Mouse (Mus musculus) thymus, adult 18-20 months (tissue): ENCODE measurements around the gene Nradd.
A peak's percentile ranks its signal among the peaks of the same experiment; 100 is the strongest.

Experiments
- DNase-seq, 2 experiments: peaks; one replicate each; pipeline ENCODE4 v3.0.0; 2022; ENCODE audit warnings: mixed read lengths in 2 of 2

Gene Nradd

GRCm38 (mm10) chr9:110651931-110652722, 27.9 kb upstream of the Nradd start:
- DNase-seq: peak; percentile 52 to 62

DNA sequence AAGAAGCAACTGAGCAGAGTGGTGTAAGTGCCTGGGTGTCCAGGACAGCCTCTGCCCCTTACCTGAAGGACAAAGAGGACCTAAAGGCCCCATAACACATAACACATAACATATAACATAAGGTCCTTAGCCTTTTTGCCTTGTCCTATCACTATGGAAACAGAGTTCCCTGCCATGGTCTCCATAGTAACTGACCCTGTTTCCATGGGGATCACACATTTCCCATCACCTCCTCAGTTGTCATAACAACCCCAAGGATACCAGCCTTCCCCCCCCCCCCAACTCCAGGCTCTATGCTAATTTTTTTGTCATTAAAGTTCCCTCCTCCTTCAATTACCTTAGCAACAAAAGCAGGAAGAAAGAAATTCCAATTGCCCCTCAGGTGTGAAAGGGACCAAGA, 25.5 kb upstream of the Nradd start:
- no peak for DNase-seq

DNA sequence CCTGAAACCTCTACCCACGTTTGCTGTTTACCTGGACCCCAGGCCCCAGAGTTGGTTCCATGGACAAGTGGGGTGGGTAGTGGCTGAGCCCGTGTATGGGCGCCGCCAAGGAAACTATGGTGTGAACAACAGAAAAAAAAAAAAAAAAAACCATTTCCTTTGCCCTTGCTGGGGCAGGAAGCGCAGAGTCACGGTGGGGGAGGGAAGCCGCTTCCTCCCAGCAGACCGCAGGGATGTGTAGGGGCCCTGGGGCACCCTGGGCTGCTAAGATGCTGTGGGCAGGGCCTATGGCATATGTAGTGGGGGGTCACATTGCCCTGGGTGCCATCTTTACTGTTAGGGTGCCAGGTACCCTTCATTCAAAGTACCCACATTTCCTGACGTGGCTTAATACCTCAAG, 21.0 kb upstream of the Nradd start:
- DNase-seq: peak; percentile 82 to 87

DNA sequence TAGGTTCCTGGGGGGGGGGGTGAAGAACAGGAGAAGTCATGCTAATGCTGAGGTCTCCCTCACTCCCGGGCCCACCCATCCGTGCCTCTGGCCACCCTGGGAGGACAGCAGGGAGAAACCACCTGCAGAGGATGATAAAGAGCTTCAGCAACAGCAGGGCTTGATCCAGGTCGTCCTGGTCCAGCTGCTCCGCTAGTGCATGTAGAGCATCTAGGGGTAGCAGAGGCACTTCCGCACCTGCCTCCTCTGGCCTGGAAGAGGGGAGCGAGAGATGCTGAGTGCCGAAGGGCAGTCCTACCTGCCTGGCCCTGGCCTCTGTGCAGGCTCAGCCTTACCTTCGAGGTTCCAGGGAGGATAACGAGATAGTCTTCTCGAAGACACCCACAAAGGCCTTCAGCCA, 20.0 kb upstream of the Nradd start:
- DNase-seq: no peak

DNA sequence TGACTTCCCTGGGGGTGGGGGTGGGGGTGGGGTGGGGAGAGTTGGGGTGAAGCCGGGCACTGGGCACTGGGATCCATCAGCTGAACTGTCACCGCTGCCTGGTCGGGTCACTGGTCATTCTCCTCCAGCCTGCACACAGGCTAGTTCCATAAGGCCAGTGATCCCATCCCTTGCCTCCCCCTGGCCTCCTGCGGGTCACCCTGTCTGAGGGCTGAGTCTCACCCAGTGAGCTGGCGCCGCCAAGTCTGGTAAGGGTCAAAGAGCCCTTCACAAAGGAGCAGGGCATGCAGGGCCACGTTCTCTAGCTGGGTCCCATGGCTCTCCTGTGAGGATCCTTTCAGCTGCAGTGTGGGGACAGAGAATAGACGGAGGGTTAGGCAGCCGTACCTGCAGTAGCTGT, 19.5 kb upstream of the Nradd start:
- no peak for DNase-seq

DNA sequence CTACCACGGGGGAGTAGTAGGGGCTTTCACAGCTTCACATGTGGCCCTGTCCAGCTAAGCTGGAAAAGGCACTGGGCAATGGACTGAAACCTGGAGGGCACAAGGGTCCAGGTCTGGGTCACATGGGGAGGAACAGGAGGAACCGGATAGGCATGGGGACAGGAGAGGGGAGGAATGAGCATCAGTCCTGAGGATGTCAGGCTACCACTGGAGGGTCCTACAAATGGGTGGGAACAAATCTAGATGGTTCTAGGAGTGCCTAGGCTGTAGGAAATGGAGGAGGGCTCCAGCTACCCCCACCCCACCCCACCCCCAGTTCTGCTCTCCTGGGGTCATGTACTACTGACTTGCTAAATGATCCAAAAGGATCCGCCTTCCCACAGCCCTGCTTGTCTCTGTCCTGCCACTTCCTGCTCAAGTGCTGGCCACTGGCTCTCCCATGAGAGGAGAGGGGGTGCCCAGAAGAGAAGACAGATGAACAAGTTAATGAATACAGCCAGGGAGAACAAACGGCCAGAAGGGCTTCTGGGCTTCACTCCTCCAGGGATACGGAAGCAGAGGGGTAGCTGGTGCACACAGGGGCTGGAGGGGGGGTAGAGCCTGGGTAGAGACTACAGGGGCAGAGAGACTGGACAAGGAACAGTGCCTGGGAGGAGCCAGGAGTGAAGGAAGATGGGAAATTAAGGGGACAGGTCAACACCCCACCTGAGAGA, 18.7 kb upstream of the Nradd start:
- no peak for DNase-seq

GRCm38 (mm10) chr9:110641006-110641405, 16.8 kb upstream of the Nradd start:
- DNase-seq: no peak

DNA sequence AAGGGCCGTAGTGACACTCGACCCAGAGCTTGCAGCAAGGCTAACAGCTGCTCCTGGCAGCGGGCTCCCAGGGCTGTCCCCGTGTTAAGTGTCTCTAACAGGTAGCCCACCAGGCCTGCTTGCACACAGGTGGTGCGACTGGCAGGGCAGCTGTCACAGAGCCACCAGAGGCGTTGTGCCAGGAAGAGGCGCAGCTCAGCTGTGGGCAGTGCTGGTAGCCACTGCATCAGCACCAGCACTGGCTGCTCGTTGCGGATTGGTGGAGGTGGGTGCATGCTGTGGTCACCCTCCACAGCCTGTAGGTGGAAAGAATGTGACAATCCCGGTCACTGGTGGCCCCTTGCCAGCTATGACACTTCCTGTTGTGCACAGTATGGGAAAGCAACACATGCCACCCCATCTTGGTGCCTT, 14.4 kb upstream of the Nradd start:
- DNase-seq: no peak

- peak; percentile 72 to 74 for DNase-seq
Measured at GRCm38 (mm10) chr9:110635225-110635624, 11.0 kb upstream of the Nradd start.

DNA sequence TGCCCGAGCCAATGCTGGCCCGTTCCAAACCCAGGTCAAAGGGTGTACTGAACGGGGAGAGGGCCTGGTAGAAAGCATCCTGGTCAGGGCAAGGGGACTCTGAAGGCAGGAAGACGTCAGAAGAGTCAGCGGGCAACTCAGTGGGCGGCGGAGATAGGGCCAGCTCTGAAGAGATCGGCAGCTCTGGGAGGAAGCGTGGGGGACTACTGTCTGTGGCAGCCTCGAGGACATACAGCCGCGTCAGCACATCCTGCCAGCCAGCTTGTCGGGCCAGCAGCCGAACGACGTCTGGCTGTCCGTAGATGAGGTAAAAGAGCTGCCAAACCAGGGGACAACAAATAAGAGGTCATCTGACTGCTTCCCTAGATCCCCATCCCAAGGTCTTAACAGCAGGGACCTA, 9.6 kb upstream of the Nradd start:
- no peak for DNase-seq

DNA sequence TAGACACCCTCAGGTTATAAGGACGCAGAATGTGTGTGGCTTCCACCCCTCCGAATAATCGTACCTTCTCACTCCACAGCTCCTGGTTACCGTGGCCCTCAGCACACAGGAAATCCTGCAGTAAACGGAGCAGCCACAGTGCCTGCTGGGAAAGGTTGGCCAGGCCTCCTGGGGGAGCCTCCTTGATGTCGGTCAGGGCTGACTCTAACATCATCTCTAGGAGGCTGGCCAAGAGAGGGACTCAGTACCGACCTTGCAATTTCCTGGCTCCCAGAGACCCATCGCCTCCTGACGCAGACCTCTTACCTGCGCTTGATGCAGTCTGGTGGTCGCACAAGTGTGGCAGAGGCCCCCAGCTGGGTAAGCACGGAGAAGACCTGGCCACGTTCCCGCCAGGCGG, 8.4 kb upstream of the Nradd start:
- no peak for DNase-seq

DNA sequence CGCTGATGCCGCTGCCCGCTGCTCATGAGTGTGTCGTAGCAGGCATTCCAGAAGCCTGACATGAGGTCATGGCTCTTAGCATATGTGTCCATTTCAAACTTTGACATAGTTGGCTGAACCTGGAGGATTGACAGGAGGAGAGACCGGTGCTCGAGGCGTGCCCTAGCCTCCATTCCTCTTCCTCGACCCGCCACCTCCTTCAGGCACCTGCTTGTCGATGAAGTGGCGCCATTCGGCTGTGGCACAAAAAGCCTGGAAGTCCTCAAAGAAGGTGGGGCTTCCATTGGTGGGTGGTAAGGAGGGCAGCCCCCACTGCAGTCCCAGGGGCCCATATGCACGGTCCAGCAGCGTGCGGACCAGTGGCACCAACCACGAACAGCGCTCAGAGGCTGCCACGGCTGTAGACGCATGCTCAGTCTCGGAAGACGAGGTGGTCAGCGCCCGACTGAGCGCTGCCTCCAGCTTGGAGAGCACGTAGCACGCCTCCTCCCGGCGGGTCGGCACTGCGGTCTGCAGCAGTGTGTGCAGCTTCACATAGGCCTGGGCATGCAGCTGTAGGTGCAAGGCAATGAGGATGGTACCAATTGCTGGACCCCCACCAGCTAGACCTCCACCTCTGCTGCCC, 7.5 kb upstream of the Nradd start:
- no peak for DNase-seq

GRCm38 (mm10) chr9:110631191-110631590, 6.9 kb upstream of the Nradd start:
- no peak for DNase-seq

DNA sequence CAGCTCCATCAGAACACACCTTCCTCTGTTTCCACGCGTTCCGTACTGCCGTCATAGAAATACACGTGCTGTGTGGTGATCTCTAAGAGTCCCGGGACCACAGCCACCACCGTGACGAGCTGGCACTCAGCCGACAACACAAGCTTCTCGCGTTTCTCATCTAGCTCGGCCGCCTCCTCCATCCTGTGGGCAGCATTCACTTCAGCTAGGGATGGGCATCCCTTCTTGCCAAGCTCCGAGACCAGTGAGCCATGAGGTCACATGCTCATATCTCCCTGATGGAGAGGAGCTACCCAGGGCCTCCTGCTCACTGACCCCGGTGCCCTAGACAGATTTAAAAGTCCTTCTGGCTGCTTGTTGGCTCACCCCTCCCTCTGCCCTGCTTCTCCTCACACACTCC, 5.9 kb upstream of the Nradd start:
- DNase-seq: no peak

- no peak for DNase-seq
Measured at GRCm38 (mm10) chr9:110625350-110625908, 1.2 kb upstream of the Nradd start.

DNA sequence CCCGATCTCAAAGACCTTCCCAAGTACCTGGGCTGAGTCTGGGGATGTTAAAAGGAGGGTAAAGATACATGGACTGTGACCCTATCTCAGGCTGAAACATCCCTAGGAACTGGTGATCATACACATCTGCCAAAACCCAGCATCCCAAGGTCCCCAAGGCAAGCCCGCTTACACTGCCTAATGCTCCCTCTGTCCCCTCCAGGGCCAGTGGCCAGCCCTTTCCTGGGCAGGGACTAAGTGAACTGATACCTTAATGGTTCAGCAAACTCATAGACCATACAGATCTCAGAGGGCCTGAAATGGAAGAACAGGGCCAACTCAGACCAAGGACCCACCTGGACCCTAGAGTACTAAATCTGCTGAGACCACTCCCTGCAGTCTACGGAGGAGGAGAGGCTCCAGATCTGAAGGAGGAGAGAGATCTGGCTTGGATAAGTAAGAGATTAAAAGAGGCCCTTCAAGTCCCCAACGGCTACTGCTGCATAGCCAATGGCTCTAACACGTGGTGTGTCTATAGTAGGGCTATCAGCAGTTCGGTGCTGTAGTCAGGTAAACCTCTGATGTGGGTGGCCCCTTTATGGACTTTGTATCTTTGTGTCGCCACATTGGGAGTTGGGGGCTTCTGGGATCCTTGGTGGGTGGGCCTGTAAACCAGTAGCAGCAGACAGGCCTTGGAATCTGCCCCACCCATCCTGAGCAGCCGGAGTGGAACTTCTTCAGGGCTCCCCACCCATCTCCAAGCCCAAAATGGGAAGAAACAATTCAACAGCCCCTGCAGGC, 646 bp downstream of the Nradd start:
- DNase-seq: no peak

DNA sequence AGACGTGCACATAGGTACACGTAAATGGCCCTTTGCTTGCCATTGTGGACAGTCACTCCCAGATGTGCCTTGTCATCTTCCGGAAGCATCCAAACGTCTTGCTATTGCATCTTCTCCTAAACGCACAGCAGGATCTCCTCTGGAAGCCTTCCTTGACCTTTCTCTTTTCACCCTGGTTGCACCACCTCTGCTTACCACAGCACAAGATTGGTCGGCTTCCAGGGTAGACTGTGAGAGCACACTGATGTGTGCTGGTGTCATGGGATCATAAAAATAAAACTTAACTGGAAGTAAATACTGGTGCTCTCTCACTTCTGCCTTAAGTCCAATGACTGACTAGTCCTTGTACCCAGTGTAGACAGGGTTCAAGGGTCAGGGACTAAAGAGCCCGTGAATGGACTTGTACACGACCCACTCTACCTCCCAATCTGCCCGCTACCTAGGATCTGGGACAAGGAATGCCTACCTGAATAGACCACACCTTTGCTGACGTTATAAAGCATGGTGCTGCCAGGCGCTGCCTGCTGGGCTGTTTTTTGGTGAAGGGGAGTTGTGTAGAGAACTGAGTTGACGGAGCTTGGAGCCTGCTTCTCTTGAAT, 1.5 kb downstream of the Nradd start:
- DNase-seq: no peak

GRCm38 (mm10) chr9:110620685-110621084, 3.6 kb downstream of the Nradd start:
- DNase-seq: no peak

- no peak for DNase-seq
Measured at GRCm38 (mm10) chr9:110620180-110620579, 4.1 kb downstream of the Nradd start.

GRCm38 (mm10) chr9:110617081-110617480, 7.2 kb downstream of the Nradd start:
- DNase-seq: no peak

DNA sequence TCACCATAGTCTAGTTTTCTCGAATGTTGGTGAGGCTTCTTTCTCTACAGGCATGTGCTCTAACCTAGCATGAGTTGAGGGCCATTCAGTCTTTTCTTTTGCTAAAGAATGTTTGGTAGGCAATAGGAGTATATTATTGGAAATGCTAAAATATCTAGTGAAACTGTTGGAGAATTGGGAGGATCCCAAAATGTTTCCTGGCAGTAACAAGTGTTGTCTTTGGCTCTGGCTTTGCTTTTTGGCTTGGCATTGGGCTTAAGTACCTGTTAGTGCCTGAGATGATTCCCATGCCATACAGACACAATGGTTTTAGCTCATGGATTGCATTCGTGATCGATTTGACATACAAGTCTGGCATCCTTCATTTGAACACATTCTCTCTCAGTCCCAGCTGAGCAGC, 12.8 kb downstream of the Nradd start:
- DNase-seq: no peak

- no peak for DNase-seq
Measured at GRCm38 (mm10) chr9:110583521-110583920, 40.7 kb downstream of the Nradd start.
